Mouse (Mus musculus): ENCODE results near the gene Tmem17. TPM values are rescaled to one million over a fixed set of nuclear protein-coding genes. Genes with fewer than 3 reads are reported as not detected.

Tmem17 gene
- 1 to 10 TPM; 1.6 to 1.7 TPM for total RNA-seq (2021)

DNA sequence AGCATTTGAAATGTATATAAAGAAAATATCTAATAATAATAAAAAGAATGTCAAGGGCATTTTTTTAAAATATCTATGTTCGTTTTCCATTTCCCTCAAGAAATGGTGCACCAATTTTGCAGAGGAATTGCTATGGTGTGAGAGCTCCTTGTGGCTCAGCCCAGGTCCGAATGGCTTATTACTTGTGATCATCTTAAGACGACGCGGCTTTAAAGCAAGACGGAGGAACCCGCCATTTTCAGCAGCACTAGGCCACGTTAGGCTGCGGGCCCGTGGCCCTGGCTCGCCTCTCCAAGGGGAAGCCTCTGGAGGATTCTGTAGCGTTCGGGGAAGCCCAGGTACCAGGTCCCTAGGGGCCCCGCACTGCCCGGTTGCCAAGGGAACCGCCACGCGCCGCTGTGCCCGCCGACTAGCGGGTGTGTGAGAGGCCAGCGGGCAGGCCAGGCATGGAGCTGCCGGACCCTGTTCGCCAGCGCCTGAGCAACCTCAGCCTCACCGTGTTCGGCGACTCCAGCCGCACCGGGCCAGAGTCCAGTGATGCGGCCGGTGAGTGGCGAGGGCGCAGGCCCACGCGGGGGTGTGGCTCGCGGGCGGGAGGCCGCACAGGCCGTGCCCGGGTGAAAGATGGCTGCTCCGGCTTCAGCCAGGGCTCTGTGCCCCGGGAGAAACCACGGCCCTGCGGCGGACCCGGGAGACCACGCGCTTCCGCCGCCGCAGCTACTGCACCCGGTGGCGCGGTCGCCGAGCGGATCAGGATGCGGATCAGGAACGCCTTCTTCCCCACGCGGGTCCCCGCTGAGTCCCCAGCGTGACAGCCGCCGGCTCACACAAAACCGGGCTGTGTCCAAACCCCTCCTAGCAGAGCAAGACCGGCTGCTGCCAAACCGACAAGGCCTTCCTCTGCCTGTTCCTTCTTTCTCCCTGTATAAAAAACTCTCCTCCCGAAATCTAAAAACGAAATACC, at the start of gene Tmem17:
Gene Tmem17 (plus strand): TSS at position 51 of the 964 bp plus-strand sequence.
- DNase-seq (ENCODE audit: low spot score): peak; percentile 82
- intact Hi-C loops (cut with DNase I): loop anchor here (5.0 to 10.0 kb wide), 4 partner anchors 105 to 462 kb away; partner anchors contain the start of gene Zrsr1

GRCm38 (mm10) chr11:22479836-22480619, 31.9 kb upstream of the Tmem17 start:
- no peak for DNase-seq (ENCODE audit: low spot score)
- intact Hi-C loops (cut with DNase I): no loop called here

DNA sequence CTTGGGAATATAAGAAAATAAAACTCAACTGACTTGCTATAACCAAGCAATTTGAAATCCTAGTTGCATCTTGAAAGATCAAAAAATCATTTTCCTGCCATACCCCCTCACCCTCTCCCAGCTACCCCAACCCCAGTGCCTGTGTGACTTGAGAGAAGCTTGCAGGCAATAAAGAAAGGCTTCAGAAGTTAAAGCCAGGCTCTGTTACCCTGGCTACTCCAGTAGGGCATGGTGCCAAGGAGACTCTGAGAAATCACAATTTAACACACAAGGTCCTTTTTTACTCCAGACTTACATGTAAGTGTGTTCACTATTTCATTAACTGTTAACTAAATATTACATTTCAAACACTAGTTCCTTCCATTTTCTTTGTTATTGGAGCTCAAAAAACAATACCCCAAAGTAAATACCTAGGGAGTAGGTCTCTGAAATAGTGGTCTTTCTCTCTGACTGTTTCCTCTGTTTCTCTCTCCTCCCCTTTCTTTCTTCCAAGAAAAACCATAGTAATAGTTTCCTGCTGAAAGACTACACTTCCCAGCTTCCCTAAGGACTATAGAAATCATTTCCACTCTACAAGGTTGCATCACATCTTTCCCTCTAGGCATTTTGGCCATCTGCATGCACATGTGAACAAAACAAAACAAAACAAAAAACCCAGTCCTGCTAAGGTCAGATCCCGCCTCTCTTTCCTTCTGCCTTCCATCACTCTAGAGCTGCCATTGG, 30.1 kb upstream of the Tmem17 start:
- intact Hi-C loops (cut with DNase I): no loop called here
- DNase-seq (ENCODE audit: low spot score): no peak

DNA sequence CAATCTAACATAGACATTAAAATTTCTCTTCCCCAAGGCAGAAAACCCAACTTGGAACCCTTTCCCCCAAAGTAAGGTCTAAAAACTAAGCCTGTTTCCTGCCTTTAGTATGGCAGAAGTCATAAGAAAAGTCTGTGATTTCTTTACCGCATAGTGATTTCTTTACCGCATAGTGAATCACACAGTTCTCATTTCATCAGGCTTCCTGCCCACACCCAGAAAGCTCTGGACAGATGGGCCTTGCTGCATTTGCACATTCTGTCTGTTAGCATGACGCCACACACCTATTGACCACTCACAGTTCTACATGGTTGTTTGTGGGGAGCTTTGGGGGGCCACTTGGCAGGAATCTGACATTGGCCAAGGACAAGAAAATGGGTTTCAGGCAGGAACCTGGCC, 29.5 kb upstream of the Tmem17 start:
- DNase-seq (ENCODE audit: low spot score): no peak
- intact Hi-C loops (cut with DNase I): no loop called here

GRCm38 (mm10) chr11:22493694-22494319, 18.1 kb upstream of the Tmem17 start:
- intact Hi-C loops (cut with DNase I): no loop called here
- no peak for DNase-seq (ENCODE audit: low spot score)

DNA sequence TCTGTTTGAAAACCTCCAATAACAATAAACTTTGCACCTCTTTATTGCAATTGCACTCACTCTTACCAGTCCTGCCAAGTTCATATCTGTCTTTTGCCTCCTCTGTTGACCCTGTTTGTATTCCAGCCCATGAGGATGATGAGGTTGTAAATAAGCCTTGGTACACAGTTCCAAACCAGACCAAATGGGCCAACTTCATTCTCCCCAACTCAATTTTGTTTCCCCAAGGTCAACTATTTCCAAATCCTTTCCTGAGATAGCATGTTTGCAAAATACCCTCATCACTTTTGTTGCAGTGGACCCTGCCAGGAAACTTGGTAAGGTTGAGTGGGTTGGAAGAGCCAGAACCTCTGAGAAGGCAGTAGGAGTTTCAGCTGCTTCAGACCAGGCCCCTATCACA, 16.9 kb upstream of the Tmem17 start:
- intact Hi-C loops (cut with DNase I): no loop called here
- no peak for DNase-seq (ENCODE audit: low spot score)

GRCm38 (mm10) chr11:22499396-22499795, 12.5 kb upstream of the Tmem17 start:
- no peak for DNase-seq (ENCODE audit: low spot score)
- intact Hi-C loops (cut with DNase I): no loop called here

DNA sequence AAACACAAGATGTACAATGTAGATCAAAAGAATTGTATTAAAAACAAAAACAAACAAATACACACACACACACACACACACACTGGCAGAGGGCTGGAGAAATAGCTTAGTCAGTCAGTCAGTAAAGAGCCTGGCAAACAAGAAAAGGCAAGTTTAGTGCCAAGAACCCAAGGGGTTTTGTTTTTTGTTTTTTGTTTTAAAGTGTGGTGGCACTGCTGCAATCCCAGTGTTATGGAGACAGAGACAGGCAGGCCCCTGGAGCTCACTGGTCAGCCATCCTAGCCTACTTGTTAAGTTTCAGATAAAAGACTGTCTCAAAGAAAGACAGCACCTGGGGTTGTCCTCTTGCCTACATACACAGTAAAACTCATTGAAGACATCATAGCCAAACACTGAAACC, 12.0 kb upstream of the Tmem17 start:
- intact Hi-C loops (cut with DNase I): no loop called here
- no peak for DNase-seq (ENCODE audit: low spot score)

DNA sequence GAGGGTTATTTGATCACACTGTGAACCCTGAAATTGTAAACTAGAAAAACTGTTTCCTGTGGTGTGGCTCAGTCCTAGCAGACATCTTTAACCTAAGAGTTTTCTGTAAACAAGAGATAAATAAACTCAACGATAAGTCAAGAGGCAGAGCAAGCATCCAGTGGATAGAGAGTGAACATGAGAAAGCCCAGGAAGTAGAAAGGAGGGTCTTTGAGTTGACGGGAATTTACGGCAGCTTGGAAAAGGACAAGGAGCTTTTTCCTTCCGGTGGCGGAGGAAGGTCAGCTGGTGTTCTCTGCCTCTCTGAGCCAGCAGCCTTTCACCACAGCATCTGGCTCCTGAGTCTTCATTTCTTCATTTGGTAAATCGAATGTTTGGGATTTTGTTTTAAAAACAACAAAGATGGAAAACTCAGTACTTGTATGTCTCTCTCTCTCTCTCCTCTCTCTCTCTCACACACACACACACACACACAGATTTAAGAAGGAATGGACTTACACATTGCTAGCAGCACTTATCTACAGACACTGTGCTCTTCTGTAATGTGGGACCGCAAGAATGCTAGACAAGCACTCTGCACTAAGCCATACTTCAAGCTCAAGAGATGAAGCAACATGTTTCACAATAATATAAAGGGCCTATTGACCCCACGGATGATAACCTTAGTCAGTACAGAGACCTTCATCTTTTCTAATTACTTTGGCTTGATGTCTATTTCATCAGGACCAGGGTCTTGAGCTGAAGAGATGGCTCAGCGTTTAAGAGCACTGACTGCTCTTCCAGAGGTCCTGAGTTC, 10.9 kb upstream of the Tmem17 start:
- DNase-seq (ENCODE audit: low spot score): no peak
- intact Hi-C loops (cut with DNase I): no loop called here

DNA sequence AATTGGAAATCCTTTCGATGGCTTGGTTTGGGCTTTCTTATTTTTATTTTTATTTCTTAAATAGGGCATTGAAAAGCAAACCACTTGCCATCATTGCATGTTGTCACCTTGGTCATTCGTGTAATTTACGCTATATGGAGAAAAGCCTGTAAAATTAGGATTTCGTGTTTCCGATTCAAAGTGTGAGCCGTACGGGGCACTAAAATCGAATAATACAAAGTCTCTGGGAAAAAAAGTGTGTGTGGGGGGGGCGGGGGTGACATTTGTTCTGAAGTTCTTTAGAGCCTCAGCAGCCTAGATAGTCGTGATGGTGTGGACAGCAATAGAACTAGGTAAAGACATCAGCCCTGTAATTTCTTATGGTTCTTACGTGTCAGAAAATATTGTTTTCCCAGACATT, 1.2 kb downstream of the Tmem17 start:
- DNase-seq (ENCODE audit: low spot score): no peak
- intact Hi-C loops (cut with DNase I): loop anchor here (5.0 to 10.0 kb wide), 4 partner anchors 104 to 462 kb away; partner anchors contain the start of gene Zrsr1

DNA sequence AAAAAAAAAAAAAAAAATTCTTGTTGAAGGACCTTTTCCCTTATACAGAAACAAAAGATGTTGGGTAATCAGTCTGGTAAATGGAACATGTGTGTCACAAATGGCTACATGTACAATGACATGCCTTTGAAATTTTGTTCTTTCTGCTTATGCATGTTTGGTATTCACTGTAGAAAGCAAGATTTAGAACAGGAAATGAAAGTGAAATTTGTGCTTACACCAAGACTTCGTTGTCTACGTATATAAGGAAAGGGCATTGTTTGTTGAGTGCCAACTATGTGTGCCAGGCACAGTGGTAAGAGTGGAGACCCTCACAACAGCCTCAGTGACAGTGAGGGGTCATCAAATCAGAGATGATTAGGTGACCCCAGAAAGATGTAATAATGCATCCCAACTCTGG, 3.2 kb downstream of the Tmem17 start:
- intact Hi-C loops (cut with DNase I): loop anchor here (10.0 kb wide), 2 partner anchors 290 to 460 kb away; partner anchors contain the start of gene Zrsr1
- DNase-seq (ENCODE audit: low spot score): no peak

DNA sequence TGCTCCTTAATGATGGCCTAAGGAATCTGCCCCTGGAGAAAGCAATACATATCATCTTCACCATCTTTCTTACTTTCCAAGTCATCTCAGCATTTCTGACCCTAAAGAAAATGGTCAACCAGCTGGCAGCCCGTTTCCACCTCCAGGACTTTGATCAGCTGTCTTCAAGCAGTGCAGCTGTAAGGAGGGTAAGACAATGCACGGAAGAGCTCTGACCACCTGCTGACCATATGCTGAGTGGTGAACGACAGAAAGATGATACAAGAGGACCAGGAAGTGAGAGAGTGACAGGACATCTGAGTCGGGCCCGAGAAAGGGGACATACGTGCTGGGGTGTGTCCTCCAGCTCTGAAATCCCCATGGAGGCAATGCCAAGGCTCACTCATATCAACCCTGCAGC, 6.6 kb downstream of the Tmem17 start:
- no peak for DNase-seq (ENCODE audit: low spot score)
- intact Hi-C loops (cut with DNase I): loop anchor here (10.0 kb wide), 2 partner anchors 294 to 456 kb away; partner anchors contain the start of gene Zrsr1

DNA sequence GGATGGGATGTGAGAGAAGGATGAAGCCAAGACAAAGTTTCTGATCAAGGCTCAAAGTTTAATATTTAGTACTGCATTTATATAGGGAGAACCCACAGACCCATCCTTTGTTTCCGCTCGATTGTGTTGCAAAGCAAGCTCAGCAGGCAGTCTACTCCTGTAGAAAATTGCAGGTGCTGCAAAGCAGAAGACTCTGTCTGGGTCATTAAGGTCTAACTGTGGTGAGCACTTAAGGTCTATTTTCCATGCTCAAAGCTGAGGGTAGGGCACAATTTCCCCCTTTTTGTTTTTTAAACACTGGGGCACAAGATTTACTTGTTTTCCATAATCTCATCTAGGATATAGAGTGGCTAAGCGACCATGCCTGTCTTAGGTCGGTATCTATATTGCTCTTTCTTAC, 8.4 kb downstream of the Tmem17 start:
- intact Hi-C loops (cut with DNase I): no loop called here
- DNase-seq (ENCODE audit: low spot score): no peak

DNA sequence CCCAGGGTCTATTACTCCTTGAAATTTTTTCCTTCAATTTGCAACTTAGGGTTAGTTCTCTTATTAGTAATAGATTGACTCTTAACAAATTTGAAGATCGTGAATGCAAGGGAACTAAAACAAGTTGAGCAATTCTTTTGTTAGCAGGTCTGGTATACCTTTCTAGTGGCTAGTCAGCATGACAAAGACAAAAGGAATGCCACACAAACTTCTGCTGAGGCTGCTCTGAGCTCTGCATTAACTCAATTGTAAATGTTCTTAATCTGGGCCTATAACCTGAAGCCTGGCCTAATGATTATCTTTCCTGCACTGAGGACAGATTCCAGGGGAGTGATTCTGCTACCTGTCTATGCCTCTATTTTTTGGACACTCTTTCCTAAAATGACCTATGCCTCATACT, 12.7 kb downstream of the Tmem17 start:
- intact Hi-C loops (cut with DNase I): no loop called here
- no peak for DNase-seq (ENCODE audit: low spot score)

- DNase-seq (ENCODE audit: low spot score): no peak
- intact Hi-C loops (cut with DNase I): no loop called here
Measured at GRCm38 (mm10) chr11:22540600-22540999, 28.7 kb downstream of the Tmem17 start.

DNA sequence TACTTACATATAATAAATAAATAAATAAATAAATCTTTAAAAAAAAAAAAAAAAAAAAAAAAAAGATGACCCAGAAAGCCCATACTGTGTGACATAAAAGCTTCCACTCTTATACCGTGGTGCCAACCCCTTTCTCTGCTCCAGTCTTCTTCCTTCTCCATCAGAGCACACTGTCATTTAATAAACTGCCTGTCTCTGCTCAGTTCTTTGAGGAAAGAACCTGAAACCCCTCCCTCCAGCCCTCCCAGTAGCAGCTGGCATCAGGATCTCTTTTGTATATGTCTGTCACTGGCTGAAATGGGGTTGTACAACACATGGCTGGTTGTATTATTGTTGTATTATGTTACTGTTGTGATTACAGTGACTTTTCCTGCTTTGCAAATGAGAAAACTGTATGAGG, 48.2 kb downstream of the Tmem17 start:
- no peak for DNase-seq (ENCODE audit: low spot score)
- intact Hi-C loops (cut with DNase I): no loop called here

- peak; percentile 25 for DNase-seq (ENCODE audit: low spot score)
Measured at GRCm38 (mm10) chr11:22560503-22561328, 48.8 kb downstream of the Tmem17 start.

DNA sequence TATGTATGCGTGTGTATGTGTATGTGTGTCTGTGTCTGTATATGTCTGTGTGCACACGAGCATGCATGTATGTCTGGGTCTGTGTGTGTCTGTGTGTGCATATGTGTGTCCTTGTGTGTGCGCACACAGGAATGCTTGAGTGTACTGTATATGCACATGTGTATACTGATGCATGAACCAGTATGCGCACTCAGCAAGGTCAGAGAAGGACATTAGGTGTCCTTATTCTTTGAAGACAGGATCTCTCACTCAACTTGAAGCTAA, 49.4 kb downstream of the Tmem17 start:
- no peak for DNase-seq (ENCODE audit: low spot score)
- intact Hi-C loops (cut with DNase I): no loop called here

More at GRCm38 (mm10) chr11:22560503-22561328, 48.8 kb downstream of the Tmem17 start:
- intact Hi-C loops (cut with DNase I): no loop called here

Measured in heart, postnatal 25 days (tissue).